Mouse (Mus musculus): ENCODE data around the gene Rsad2. TPM values are rescaled to one million over a fixed set of nuclear protein-coding genes. Genes with fewer than 3 reads are reported as not detected.

Rsad2 gene
- 3.5 and 7.2 TPM in 2 replicates for polyA plus RNA-seq (2015; fragmentation: Nextera tagmentation; extraction: Ambion mirVana)

GRCm38 (mm10) chr12:26456028-26456698, at the start of gene Rsad2:
TSS of gene Rsad2 (minus strand) at chr12:26456452.

GRCm38 (mm10) chr12:26469098-26470041, 13.1 kb upstream of the Rsad2 start, which contains the start of gene Cmpk2:
TSS of gene Cmpk2 (plus strand) at chr12:26469204.

DNA sequence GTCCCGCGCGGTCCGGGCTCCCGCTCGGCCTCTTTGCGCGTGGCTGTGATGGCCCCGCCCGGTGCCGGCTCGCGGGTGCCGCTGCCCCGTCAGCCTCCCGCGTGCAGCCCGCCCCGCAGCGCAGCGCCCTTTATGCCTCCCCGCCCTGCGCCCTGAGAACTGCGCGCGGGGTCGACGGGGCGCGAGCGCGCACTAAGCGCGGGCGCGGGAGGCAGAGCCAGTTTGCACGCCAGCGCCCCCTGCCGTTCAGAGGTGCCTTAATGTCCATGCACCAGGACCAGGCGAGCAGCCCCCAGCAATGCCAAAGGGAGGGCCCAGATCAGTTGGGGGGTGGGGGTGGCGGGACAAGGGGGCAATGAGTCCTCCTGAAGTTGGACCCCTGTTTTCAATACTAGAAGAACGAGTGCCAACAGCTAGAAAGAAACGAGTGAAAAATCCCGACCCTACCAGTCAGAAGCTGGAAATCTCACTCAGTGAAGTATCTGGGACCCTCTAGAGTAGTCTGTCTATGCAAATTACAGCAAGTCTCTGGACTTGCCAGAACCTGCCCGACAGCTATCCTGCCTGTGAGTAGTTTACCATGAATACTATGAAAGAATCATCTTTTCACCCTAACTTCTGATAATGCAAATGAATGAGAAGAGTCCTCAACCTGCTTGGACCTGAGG, 41.0 kb downstream of the Rsad2 start, which contains the start of gene Rnf144a:
TSS of gene Rnf144a (minus strand) at position 151 of the 668 bp plus-strand sequence.

Small RNA genes within 50 kb of the gene (microRNA-seq; reads per million reads assigned to microRNA genes)
- 1.2 reads per million for gene Mir6538

Other genes with a start within 250 kb of the Rsad2 start
- gene Rnf144a, start 41.2 kb downstream of the Rsad2 start, polyA plus RNA-seq (2015; fragmentation: Nextera tagmentation; extraction: Ambion mirVana) = 7.8 and 10.2 TPM in 2 replicates
- gene Cmpk2, start 12.8 kb upstream of the Rsad2 start, polyA plus RNA-seq (2015; fragmentation: Nextera tagmentation; extraction: Ambion mirVana) = 2.2 and 2.8 TPM in 2 replicates

Measured in urinary bladder, postnatal 0 days (tissue).